Mouse (Mus musculus) small intestine, adult 2 months (tissue): Measurements from ENCODE around the gene Ankrd10. TPM values are rescaled to one million over a fixed set of nuclear protein-coding genes. Genes with fewer than 3 reads are reported as not detected.

Source experiments
- H3K27ac ChIP-seq: fragments of 200-500 bp; 2 replicates; pipeline ENCODE4 v1.5.1; 2012; ENCODE audit warnings: low read depth, low read length, control low read depth, inconsistent platforms; ENCODE audit not compliant: insufficient read depth
- H3K27me3 ChIP-seq: fragments of 200-500 bp; 2 replicates; pipeline ENCODE4 v1.6.1; 2012; ENCODE audit warnings: mild to moderate bottlenecking, moderate library complexity, low read length, inconsistent platforms; ENCODE audit not compliant: control insufficient read depth, insufficient read depth
- H3K36me3 ChIP-seq: fragments of 200-500 bp; 2 replicates; pipeline ENCODE4 v1.6.1; 2012; ENCODE audit warnings: mild to moderate bottlenecking, low read length, control low read depth, inconsistent platforms; ENCODE audit not compliant: control insufficient read depth, insufficient read depth
- H3K4me1 ChIP-seq: fragments of 200-500 bp; 2 replicates; pipeline ENCODE4 v1.6.1; 2012; ENCODE audit warnings: low read length, inconsistent platforms, mixed read lengths; ENCODE audit not compliant: control insufficient read depth, insufficient read depth, insufficient read length
- H3K4me3 ChIP-seq: fragments of 200-500 bp; 2 replicates; pipeline ENCODE4 v1.5.1; 2012; ENCODE audit warnings: low read depth, mild to moderate bottlenecking, control low read depth, inconsistent platforms, low read length, moderate library complexity
- CTCF ChIP-seq: fragments of 200-500 bp; IDR thresholded peaks from 2 replicates; pipeline ENCODE4 v1.5.1; 2012; ENCODE audit warnings: low read depth, mild to moderate bottlenecking, control low read depth, inconsistent platforms, low read length, moderate library complexity, mixed read lengths; ENCODE audit not compliant: insufficient replicate concordance, insufficient read length; ENCODE audit errors: extremely low read depth
- POLR2A ChIP-seq: fragments of 200-500 bp; IDR thresholded peaks from 2 replicates; pipeline ENCODE4 v1.6.1; 2012; ENCODE audit warnings: low read depth, mild to moderate bottlenecking, control low read depth, inconsistent platforms, low read length, moderate library complexity
- WGBS: fragments of 180-500 bp; shearing (Covaris S2); methylation state at CpG from one replicate; pipeline ENCODE4 v1.1.7; 2018; 5-methylcytosine and 5-hydroxymethylcytosine counted together
- polyA plus RNA-seq: library from polyadenylated mRNA; depleted of rRNA; stranded (reverse); fragments of >200 nt; gene quantifications from 2 replicates; pipeline ENCODE4 v1.2.3, GENCODE M21; 2012

The Ankrd10 gene
- polyA plus RNA-seq, 1 experiment, result 40.4 TPM

- 68% methylated on average over 21 of the region's 21 CpGs for WGBS
- TF ChIP-seq POLR2A (no peak), CTCF (no peak)
- no peak overlapping the region for H3K27ac ChIP-seq
Measured at GRCm38 (mm10) chr8:11585513-11586373, 49.8 kb downstream of the Ankrd10 start.

DNA sequence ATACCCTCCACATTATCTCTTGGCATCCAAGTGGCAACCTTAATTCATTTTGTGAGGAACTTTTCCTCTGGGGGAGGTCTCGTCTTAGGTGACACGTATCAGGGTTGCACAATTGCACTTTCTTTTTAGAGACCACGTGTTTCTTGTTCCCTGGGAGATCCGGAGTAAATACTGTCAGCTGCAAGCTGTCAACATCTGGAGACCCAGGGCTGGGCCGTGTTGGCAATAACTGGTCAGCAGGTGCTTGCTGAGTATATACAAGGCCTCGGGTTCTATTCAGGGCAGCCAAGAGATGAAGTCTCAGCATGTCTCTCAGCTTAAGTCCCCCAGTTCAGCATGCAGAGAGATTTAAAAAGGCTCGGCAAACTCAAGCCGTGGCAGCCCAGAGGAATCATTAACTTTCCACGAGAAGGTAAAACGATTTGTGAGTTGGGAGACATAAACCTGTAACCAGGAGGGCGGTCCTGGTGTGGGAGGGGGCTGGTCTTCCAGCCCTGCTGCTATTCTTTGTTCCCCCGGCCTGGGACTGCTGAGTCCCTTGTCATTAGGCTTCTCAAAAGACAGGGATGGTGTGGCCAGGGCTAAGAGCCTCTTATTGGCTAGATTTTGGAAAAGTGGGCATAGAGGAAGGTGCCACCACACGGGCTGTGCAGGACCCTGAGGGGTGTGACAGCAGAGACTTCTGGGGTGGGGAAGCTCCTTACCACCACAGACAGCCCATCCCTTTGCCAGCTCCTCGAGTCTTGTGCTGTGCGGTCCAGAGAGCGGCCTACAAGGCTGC lies 59.8 kb downstream of the Ankrd10 start:
- Histone ChIP-seq H3K27ac (no peak overlapping the region), H3K27me3 (no peaks in the 10 kb centered on the region), H3K4me1 (peaks cover 3% of the 10 kb centered on the region), H3K4me3 (no peak overlapping the region), H3K36me3 (no peaks in the 10 kb centered on the region)
- TF ChIP-seq CTCF (no peak), POLR2A (no peak)
- 39% methylated on average over 16 of the region's 16 CpGs for WGBS

More at GRCm38 (mm10) chr8:11585513-11586373, 49.8 kb downstream of the Ankrd10 start:
- no peaks in the 10 kb centered on the region for H3K27me3 ChIP-seq
- H3K36me3 ChIP-seq, result no peaks in the 10 kb centered on the region
- no peaks in the 10 kb centered on the region; the same call in 1 of the 2 replicates for H3K4me1 ChIP-seq
- H3K4me3 ChIP-seq, result no peak overlapping the region

- Histone ChIP-seq H3K27ac (no peak overlapping the region), H3K27me3 (no peaks in the 10 kb centered on the region), H3K36me3 (no peaks in the 10 kb centered on the region), H3K4me3 (no peak overlapping the region), H3K4me1 (peaks cover 3% of the 10 kb centered on the region)
- TF ChIP-seq POLR2A (no peak), CTCF (no peak)
- 58% methylated on average over 9 of the region's 9 CpGs for WGBS
Measured at GRCm38 (mm10) chr8:11574911-11575603, 60.5 kb downstream of the Ankrd10 start.

- no peak overlapping the region for H3K4me3 ChIP-seq
- WGBS, result 81% methylated on average over 6 of the region's 6 CpGs
- H3K4me1 ChIP-seq, result peaks cover 3% of the 10 kb centered on the region
- no peaks in the 10 kb centered on the region for H3K36me3 ChIP-seq
- TF ChIP-seq CTCF, result no peak
- TF ChIP-seq POLR2A, result no peak
- no peak overlapping the region for H3K27ac ChIP-seq
- no peaks in the 10 kb centered on the region for H3K27me3 ChIP-seq
Measured at GRCm38 (mm10) chr8:11572428-11572827, 63.1 kb downstream of the Ankrd10 start.

DNA sequence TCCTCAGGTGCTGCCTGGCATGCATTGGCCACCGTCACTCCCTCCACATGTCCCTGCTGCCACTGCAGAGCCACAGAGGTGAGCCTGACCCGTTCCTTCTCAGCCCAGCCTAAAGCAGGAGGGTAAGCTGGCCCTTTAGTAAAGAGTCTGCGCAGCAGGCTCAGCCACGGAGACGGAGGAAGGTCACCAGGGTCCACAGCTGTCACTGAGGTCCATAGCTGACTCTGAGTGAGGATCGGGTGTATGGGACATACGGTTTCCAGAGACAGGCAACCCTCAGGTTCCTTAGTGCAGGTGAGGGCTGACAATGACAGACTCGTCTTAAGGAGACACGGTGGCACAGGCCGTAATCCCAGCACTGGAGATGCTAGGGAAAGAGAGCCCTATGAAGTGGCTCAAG lies 63.6 kb downstream of the Ankrd10 start:
- WGBS, result 90% methylated on average over 10 of the region's 10 CpGs
- Histone ChIP-seq H3K4me3 (no peak overlapping the region), H3K27me3 (no peaks in the 10 kb centered on the region)

GRCm38 (mm10) chr8:11570742-11571141 lies 64.8 kb downstream of the Ankrd10 start:
- Histone ChIP-seq H3K27me3 (no peaks in the 10 kb centered on the region), H3K4me1 (peaks cover 3% of the 10 kb centered on the region), H3K27ac (no peak overlapping the region), H3K36me3 (no peaks in the 10 kb centered on the region), H3K4me3 (no peak overlapping the region)
- TF ChIP-seq CTCF (no peak), POLR2A (no peak)
- 92% methylated on average over 4 of the region's 4 CpGs for WGBS

More for the DNA sequence above, 63.6 kb downstream of the Ankrd10 start:
- H3K27ac ChIP-seq, result no peak overlapping the region
- peaks cover 3% of the 10 kb centered on the region for H3K4me1 ChIP-seq
- TF ChIP-seq POLR2A (no peak), CTCF (no peak)
- H3K36me3 ChIP-seq, result no peaks in the 10 kb centered on the region
